Mouse (Mus musculus): Measurements from ENCODE around the gene Aldh1a2. TPM values are rescaled to one million over a fixed set of nuclear protein-coding genes. Genes with fewer than 3 reads are reported as not detected.
A peak's percentile ranks its signal among the peaks of the same experiment; 100 is the strongest.

Gene Aldh1a2
- polyA plus RNA-seq, 1 experiment, result not detected

DNA sequence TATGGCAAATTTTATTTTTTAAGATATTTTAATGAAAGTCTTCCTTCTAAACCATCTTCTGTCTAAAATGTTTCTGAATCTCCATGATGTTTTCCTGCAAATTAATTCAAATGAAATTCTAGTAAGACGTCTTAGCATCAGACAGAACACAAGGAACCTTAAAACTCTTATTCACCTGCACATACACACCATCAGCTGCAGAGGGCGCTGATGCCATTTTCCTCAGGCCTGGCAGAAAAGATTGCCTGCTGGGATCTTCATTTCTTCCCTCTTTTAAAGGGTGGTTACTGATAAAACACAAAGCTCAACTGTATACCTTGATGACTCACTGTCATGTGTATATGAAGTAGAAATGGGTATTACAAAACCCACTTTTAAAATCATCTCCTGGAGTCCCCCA is 4.7 kb upstream of the Aldh1a2 start:
- Histone ChIP-seq H3K36me3 (replicated peaks; ENCODE audit: low read length) (no peaks in the 10 kb centered on the region), H3K4me1 (peaks cover 13% of the 10 kb centered on the region), H3K4me3 (replicated peaks) (no peak overlapping the region), H3K9me3 (0 out of 2 replicates have a peak, but pooled peaks cover 4% of the 10 kb centered on the region), H3K27me3 (replicated peaks) (peaks cover 50% of the 10 kb centered on the region)
- TF ChIP-seq FLI1 (IDR thresholded peaks at IDR 0.05; ENCODE audit: low read length), result no peak
- no peak for TF ChIP-seq GATA1 (IDR thresholded peaks at IDR 0.05; ENCODE audit: borderline replicate concordance, low read length)

DNA sequence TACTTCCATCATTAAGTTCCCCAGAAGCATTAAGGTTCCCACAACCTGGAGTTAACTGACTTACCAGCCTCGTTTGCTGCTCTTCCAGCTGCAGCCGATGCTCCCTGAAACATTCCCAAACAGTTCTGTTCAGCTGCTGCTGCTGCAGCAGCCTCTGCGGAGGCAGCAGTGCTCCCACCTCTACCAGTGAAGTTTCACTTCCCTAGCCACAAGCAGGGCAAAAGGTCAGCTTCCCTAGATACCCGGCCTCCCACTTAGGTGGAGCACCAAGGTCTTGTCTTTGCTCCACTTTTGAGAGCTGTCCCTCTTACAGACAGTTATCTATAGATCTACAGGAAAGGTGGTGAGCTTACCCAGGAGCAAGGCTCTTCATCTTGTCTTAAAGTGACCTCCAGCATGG is 2.0 kb upstream of the Aldh1a2 start:
- Histone ChIP-seq H3K27me3 (replicated peaks) (peaks cover 71% of the 10 kb centered on the region), H3K9me3 (0 out of 2 replicates have a peak, but pooled peaks cover 4% of the 10 kb centered on the region)
- no peak for TF ChIP-seq FLI1 (IDR thresholded peaks at IDR 0.05; ENCODE audit: low read length)
- TF ChIP-seq GATA1 (IDR thresholded peaks at IDR 0.05; ENCODE audit: borderline replicate concordance, low read length), result no peak

DNA sequence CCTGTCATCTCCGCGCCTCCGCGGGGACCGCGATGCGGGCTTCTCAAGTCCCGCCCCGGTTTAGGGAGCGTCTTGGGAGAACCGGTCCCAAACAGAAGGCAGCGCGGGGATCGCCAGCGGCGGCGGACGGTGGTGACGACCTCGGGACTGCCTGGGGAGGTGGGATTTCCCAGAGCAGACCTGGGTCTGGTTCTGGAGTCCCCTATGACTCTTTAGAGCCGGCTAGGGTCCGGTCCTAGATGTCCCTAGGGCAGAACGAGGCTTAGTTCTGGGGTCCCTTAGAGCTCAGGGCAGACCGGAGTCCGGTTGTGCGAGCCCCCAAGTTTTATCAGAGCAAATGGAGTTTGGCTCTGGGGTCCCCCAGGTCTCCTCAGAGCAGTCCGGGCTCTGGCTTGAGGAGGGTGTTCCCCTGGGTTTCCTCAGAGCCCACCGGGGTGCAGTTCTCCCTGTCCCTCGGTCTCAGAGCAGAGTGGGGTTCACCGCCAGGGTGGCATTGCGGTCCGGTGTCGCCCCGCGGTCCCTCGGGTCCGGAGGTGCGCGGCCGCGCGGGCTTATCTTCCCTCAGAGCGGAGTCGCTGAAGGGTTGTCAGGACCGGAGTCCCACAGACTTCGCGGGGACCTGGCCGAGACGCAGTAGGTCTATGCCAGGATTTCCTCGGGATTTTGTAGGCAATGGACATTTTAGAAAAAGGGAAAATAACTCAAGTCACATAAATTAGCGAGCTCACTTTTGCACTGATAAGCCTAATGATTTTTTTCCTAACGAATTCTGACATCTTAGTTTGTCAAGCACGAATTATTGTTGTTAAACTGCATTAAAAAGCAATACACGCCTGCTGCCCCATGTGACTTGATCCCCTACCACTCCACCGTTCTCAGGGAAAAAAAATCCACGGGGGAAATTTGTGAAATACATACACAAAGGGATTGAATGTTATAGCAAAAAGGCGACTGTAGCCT is 727 bp downstream of the Aldh1a2 start:
- no peak for TF ChIP-seq GATA1 (IDR thresholded peaks at IDR 0.05; ENCODE audit: borderline replicate concordance, low read length)
- no peak for TF ChIP-seq FLI1 (IDR thresholded peaks at IDR 0.05; ENCODE audit: low read length)

More for the DNA sequence above, 2.0 kb upstream of the Aldh1a2 start:
- no peaks in the 10 kb centered on the region for H3K36me3 ChIP-seq (replicated peaks; ENCODE audit: low read length)
- H3K4me1 ChIP-seq, result peaks cover 22% of the 10 kb centered on the region
- no peak overlapping the region for H3K4me3 ChIP-seq (replicated peaks)

DNA sequence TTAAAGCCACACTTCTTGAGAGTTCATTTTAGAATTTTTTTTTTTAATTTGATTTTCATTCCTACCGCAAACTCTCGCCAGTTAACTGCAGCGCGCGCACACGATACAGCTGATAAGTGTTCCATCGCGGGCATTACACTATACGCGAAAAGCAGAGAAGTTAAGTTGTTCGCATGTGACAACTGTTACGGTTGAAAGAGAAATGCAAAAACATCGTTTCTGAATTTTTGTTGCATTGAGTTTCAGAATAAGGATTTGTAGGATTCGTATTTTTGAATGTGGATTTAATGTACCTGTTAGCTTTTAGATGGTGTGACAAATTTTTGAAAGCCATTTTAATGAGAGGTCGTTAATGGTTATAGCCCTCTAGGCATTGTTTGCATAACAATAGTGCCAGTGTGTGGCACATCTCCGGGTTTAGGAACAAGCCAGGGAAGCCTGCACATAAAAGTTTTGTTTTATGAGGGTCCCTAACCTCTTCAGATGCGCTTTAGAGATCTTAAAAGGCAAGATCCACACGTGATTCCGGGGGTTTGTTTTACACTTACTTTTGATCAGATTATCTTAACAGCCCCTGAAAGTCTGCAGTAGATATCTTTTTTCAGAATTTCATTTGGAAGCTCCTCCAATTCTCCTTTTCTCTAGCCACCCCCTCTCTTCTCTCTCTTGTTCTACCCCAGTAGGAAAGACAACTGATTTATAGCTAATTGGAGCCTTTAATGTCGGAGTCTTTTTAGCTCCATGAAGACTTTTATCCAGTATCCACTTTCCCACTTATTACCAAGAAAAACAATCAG is 1.6 kb downstream of the Aldh1a2 start:
- Histone ChIP-seq H3K27me3 (replicated peaks) (peaks cover 84% of the 10 kb centered on the region), H3K36me3 (replicated peaks; ENCODE audit: low read length) (no peaks in the 10 kb centered on the region), H3K4me3 (replicated peaks) (no peak overlapping the region), H3K9me3 (0 out of 2 replicates have a peak, but pooled peaks cover 4% of the 10 kb centered on the region), H3K4me1 (peaks cover 17% of the 10 kb centered on the region)
- no peak for TF ChIP-seq FLI1 (IDR thresholded peaks at IDR 0.05; ENCODE audit: low read length)
- TF ChIP-seq GATA1 (IDR thresholded peaks at IDR 0.05; ENCODE audit: borderline replicate concordance, low read length), result no peak

More for the DNA sequence above, 727 bp downstream of the Aldh1a2 start:
- Histone ChIP-seq H3K4me1 (peaks cover 17% of the 10 kb centered on the region), H3K27me3 (replicated peaks) (peaks cover 82% of the 10 kb centered on the region), H3K36me3 (replicated peaks; ENCODE audit: low read length) (no peaks in the 10 kb centered on the region), H3K9me3 (0 out of 2 replicates have a peak, but pooled peaks cover 4% of the 10 kb centered on the region), H3K4me3 (replicated peaks) (peak overlapping the region; percentile 90)

DNA sequence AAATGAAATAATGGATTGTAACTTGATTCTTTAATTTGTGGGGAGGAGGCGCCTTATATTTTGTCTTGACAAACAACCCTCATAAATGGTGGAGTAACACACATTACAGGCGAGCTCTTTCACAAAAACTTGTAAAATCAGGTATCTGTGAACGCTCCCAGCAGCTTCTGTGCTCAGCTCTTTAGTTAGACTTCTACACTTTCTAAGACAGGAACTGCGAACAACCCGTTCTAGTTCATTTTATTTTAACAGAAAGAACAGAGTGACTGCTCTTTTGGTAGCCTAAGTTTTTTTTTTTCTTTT is 2.2 kb downstream of the Aldh1a2 start:
- H3K36me3 ChIP-seq (replicated peaks; ENCODE audit: low read length), result no peaks in the 10 kb centered on the region
- H3K4me3 ChIP-seq (replicated peaks), result no peak overlapping the region
- peaks cover 17% of the 10 kb centered on the region for H3K4me1 ChIP-seq
- H3K27me3 ChIP-seq (replicated peaks), result peaks cover 82% of the 10 kb centered on the region
- TF ChIP-seq FLI1 (IDR thresholded peaks at IDR 0.05; ENCODE audit: low read length), result no peak
- H3K9me3 ChIP-seq, result 0 out of 2 replicates have a peak, but pooled peaks cover 4% of the 10 kb centered on the region

DNA sequence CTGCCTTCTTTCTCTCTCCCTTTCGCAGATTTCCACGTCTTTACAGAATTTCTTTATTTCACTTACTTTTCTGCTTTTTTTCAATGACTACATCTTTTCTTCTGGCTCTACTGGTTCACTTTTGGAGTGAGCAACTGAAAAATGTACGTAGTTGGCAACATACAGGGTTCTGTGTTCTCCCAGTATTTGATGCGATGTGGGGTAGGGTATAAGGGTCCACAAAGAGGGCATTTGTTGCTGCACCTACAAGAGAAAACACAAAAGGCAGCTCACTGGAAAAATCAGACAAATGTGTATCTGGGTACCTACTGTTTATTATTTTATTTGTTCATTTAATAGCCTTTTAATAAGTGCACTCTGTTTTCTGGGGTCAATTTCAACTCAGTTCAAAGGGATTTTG is 3.6 kb downstream of the Aldh1a2 start:
- peaks cover 74% of the 10 kb centered on the region for H3K27me3 ChIP-seq (replicated peaks)
- no peak overlapping the region for H3K4me3 ChIP-seq (replicated peaks)
- TF ChIP-seq GATA1 (IDR thresholded peaks at IDR 0.05; ENCODE audit: borderline replicate concordance, low read length) (no peak), FLI1 (IDR thresholded peaks at IDR 0.05; ENCODE audit: low read length) (no peak)
- H3K9me3 ChIP-seq, result 0 out of 2 replicates have a peak, but pooled peaks cover 4% of the 10 kb centered on the region
- H3K36me3 ChIP-seq (replicated peaks; ENCODE audit: low read length), result no peaks in the 10 kb centered on the region
- peaks cover 17% of the 10 kb centered on the region for H3K4me1 ChIP-seq

DNA sequence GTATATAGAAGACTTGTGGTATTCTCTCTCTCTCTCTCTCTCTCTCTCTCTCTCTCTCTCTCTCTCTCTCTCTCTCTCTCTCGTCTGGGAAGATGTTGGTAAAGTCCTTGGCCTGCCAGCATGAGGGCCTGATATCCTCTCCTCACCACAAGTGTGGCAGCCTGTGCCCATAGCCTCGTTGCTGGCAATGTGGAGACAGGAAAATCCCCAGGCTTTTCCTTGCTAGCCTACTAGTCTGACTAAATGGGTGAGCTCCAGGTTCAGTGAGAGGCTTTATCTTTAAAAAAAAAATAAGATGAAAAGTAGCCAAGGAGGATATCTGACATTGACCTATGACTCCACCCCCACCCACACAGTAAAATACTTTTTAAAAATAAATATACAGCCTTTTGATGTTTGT is 4.8 kb downstream of the Aldh1a2 start:
- Histone ChIP-seq H3K4me3 (replicated peaks) (no peak overlapping the region), H3K27me3 (replicated peaks) (peaks cover 65% of the 10 kb centered on the region), H3K4me1 (peaks cover 13% of the 10 kb centered on the region), H3K36me3 (replicated peaks; ENCODE audit: low read length) (no peaks in the 10 kb centered on the region), H3K9me3 (no peaks in the 10 kb centered on the region)
- no peak for TF ChIP-seq GATA1 (IDR thresholded peaks at IDR 0.05; ENCODE audit: borderline replicate concordance, low read length)

DNA sequence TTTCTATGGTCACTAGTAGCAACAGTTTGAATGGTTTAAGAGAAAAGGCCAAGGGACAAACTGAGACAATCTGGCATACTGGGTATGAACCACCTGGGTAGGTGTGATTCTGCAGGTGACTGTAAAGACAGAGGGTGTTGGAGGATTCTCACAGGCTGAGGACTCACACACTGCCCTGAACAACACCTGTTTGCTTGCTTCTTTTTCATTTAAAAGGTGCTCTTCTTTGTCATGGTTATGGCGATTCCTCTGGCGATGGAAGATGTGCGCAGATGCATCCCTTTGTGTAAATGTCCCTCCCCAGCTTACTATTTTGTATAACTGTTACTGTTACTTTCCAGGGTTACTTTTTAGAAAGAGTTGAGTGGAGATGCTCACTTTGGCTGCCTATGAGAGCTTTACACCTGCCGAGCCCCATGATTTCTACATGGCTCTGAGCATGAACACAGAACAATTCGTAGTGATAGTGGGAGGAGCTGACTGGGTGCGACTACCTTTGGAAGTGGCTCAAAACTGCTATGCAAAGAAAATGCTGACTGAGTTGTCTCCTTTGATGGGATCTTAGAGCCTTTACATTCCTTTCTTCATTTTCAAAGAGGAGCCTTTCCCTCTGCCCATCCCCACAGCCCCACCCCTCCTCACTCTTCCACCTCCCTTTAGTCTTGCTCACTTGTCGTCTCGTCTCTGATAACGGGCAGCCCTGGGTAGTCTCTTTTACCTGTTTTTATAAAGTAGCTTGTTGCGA is 11.8 kb downstream of the Aldh1a2 start:
- Histone ChIP-seq H3K36me3 (replicated peaks; ENCODE audit: low read length) (no peaks in the 10 kb centered on the region), H3K27me3 (replicated peaks) (peaks cover 43% of the 10 kb centered on the region), H3K4me1 (0 out of 2 replicates have a peak, but pooled peaks cover 4% of the 10 kb centered on the region), H3K9me3 (no peaks in the 10 kb centered on the region), H3K4me3 (replicated peaks) (no peak overlapping the region)
- TF ChIP-seq GATA1 (IDR thresholded peaks at IDR 0.05; ENCODE audit: borderline replicate concordance, low read length), result no peak
- no peak for TF ChIP-seq FLI1 (IDR thresholded peaks at IDR 0.05; ENCODE audit: low read length)

DNA sequence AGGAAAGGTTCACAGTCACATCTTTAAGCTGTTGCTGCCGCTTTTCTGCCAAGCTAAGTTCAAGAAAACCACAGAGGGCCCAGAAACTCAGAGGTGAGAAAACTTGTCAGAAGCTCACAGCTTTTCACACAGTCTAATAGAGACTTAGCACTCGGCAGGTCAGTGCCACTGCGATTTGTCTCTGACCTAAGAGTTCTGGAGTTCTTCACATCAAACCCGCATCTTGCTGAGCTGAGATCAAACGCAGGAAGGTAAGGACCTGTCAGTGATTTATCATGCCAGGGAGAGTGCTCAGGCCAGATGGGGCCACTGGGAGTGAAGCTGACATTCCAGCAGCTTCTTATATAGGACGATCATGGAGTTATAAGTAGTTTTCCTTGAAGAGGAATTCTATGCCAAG is 14.4 kb downstream of the Aldh1a2 start:
- H3K4me3 ChIP-seq (replicated peaks), result no peak overlapping the region
- H3K36me3 ChIP-seq (replicated peaks; ENCODE audit: low read length), result no peaks in the 10 kb centered on the region
- H3K4me1 ChIP-seq, result 0 out of 2 replicates have a peak, but pooled peaks cover 4% of the 10 kb centered on the region
- no peaks in the 10 kb centered on the region for H3K9me3 ChIP-seq
- TF ChIP-seq GATA1 (IDR thresholded peaks at IDR 0.05; ENCODE audit: borderline replicate concordance, low read length), result no peak
- TF ChIP-seq FLI1 (IDR thresholded peaks at IDR 0.05; ENCODE audit: low read length), result no peak
- peaks cover 37% of the 10 kb centered on the region for H3K27me3 ChIP-seq (replicated peaks)
